Mouse (Mus musculus): ENCODE measurements around the gene Spef2. TPM values are rescaled to one million over a fixed set of nuclear protein-coding genes. Genes with fewer than 3 reads are reported as not detected.

Spef2 gene
- polyA plus RNA-seq, 1 experiment from 2014 or later, result 1.8 TPM

- WGBS, result 96% methylated on average over 2 of the region's 2 CpGs
- H3K27ac ChIP-seq (ENCODE audit: low read depth, low read length), result no peak overlapping the region
- H3K9ac ChIP-seq (ENCODE audit: low read depth, low read length), result no peak overlapping the region
- ATAC-seq (ENCODE audit: low FRiP score), result no peak
- no peak overlapping the region for H3K4me2 ChIP-seq (replicated peaks; ENCODE audit: low read depth, low read length)
- H3K9me3 ChIP-seq (ENCODE audit: control insufficient read depth, low read length), result no peaks in the 10 kb centered on the region
- no peak overlapping the region for H3K4me3 ChIP-seq (ENCODE audit: low read depth, low read length)
- no peaks in the 10 kb centered on the region for H3K27me3 ChIP-seq (ENCODE audit: control insufficient read depth, insufficient read depth, low read length)
- no peaks in the 10 kb centered on the region for H3K4me1 ChIP-seq (replicated peaks; ENCODE audit: control insufficient read depth, insufficient read depth, low read length)
- no peaks in the 10 kb centered on the region for H3K36me3 ChIP-seq (ENCODE audit: control insufficient read depth, insufficient read depth, low read length)
- no peak for DNase-seq (ENCODE audit: low spot score)
These were observed 199.7 kb downstream of the Spef2 start for GRCm38 (mm10) chr15:9548951-9549350.

GRCm38 (mm10) chr15:9535200-9535599, 213.5 kb downstream of the Spef2 start:
- DNase-seq (ENCODE audit: low spot score) (no peak), ATAC-seq (ENCODE audit: low FRiP score) (no peak)
- 86% methylated on average over 1 of the region's 1 CpGs for WGBS
- no peak overlapping the region for H3K9ac ChIP-seq (ENCODE audit: low read depth, low read length)
- no peaks in the 10 kb centered on the region for H3K27me3 ChIP-seq (ENCODE audit: control insufficient read depth, insufficient read depth, low read length)
- no peak overlapping the region for H3K27ac ChIP-seq (ENCODE audit: low read depth, low read length)
- no peaks in the 10 kb centered on the region for H3K9me3 ChIP-seq (ENCODE audit: control insufficient read depth, low read length)
- no peaks in the 10 kb centered on the region for H3K36me3 ChIP-seq (ENCODE audit: control insufficient read depth, insufficient read depth, low read length)
- no peak overlapping the region for H3K4me2 ChIP-seq (replicated peaks; ENCODE audit: low read depth, low read length)
- no peaks in the 10 kb centered on the region for H3K4me1 ChIP-seq (replicated peaks; ENCODE audit: control insufficient read depth, insufficient read depth, low read length)
- H3K4me3 ChIP-seq (ENCODE audit: low read depth, low read length), result no peak overlapping the region

- Histone ChIP-seq H3K4me2 (replicated peaks; ENCODE audit: low read depth, low read length) (no peak overlapping the region), H3K4me3 (ENCODE audit: low read depth, low read length) (no peak overlapping the region), H3K9me3 (ENCODE audit: control insufficient read depth, low read length) (no peaks in the 10 kb centered on the region), H3K27ac (ENCODE audit: low read depth, low read length) (no peak overlapping the region), H3K27me3 (ENCODE audit: control insufficient read depth, insufficient read depth, low read length) (no peaks in the 10 kb centered on the region), H3K9ac (ENCODE audit: low read depth, low read length) (no peak overlapping the region), H3K36me3 (ENCODE audit: control insufficient read depth, insufficient read depth, low read length) (no peaks in the 10 kb centered on the region), H3K4me1 (replicated peaks; ENCODE audit: control insufficient read depth, insufficient read depth, low read length) (no peaks in the 10 kb centered on the region)
- DNase-seq (ENCODE audit: low spot score) (no peak), ATAC-seq (ENCODE audit: low FRiP score) (no peak)
- whole genome bisulfite sequencing, result 87% methylated on average over 3 of the region's 3 CpGs
These were observed 215.2 kb downstream of the Spef2 start for GRCm38 (mm10) chr15:9533356-9533902.

GRCm38 (mm10) chr15:9530076-9530475, 218.6 kb downstream of the Spef2 start, which contains the start of gene Il7r:
Il7r (minus strand) TSS chr15:9530176.
- Histone ChIP-seq H3K36me3 (ENCODE audit: control insufficient read depth, insufficient read depth, low read length) (no peaks in the 10 kb centered on the region), H3K27me3 (ENCODE audit: control insufficient read depth, insufficient read depth, low read length) (no peaks in the 10 kb centered on the region), H3K9ac (ENCODE audit: low read depth, low read length) (no peak within 1 kb of the TSS), H3K4me2 (replicated peaks; ENCODE audit: low read depth, low read length) (no peak within 1 kb of the TSS), H3K4me3 (ENCODE audit: low read depth, low read length) (no peak within 1 kb of the TSS), H3K9me3 (ENCODE audit: control insufficient read depth, low read length) (no peaks in the 10 kb centered on the region), H3K27ac (ENCODE audit: low read depth, low read length) (no peak within 1 kb of the TSS), H3K4me1 (replicated peaks; ENCODE audit: control insufficient read depth, insufficient read depth, low read length) (no peaks in the 10 kb centered on the region)
- ATAC-seq (ENCODE audit: low FRiP score) (no peak), DNase-seq (ENCODE audit: low spot score) (no peak)
- 84% methylated on average over 4 of the region's 4 CpGs for WGBS

- Histone ChIP-seq H3K4me1 (replicated peaks; ENCODE audit: control insufficient read depth, insufficient read depth, low read length) (no peaks in the 10 kb centered on the region), H3K4me3 (ENCODE audit: low read depth, low read length) (no peak overlapping the region), H3K9me3 (ENCODE audit: control insufficient read depth, low read length) (no peaks in the 10 kb centered on the region), H3K27ac (ENCODE audit: low read depth, low read length) (no peak overlapping the region), H3K9ac (ENCODE audit: low read depth, low read length) (no peak overlapping the region), H3K4me2 (replicated peaks; ENCODE audit: low read depth, low read length) (no peak overlapping the region), H3K36me3 (ENCODE audit: control insufficient read depth, insufficient read depth, low read length) (no peaks in the 10 kb centered on the region), H3K27me3 (ENCODE audit: control insufficient read depth, insufficient read depth, low read length) (no peaks in the 10 kb centered on the region)
- 80% methylated on average over 3 of the region's 3 CpGs for WGBS
- ATAC-seq (ENCODE audit: low FRiP score) (no peak), DNase-seq (ENCODE audit: low spot score) (no peak)
These were observed 219.0 kb downstream of the Spef2 start for GRCm38 (mm10) chr15:9529646-9530045.

Other genes starting within 250 kb of the Spef2 start
- gene Il7r, start 218.7 kb downstream of the Spef2 start, polyA plus RNA-seq (2014; fragmentation: Nextera tagmentation; extraction: Ambion mirVana), result 0.04 and 0.31 TPM in 2 replicates